Mouse (Mus musculus) myocyte (in vitro differentiated cells): Measurements from ENCODE around the gene Vps72. TPM values are rescaled to one million over a fixed set of nuclear protein-coding genes. Genes with fewer than 3 reads are reported as not detected.

Experiments
- H3K27me3 ChIP-seq: one replicate; pipeline ENCODE4 v1.6.1; 2011; ENCODE audit not compliant: control insufficient read depth, insufficient read depth, insufficient read length
- H3K36me3 ChIP-seq: one replicate; pipeline ENCODE4 v1.6.1; 2011; ENCODE audit not compliant: control insufficient read depth, insufficient read depth
- H3K4me2 ChIP-seq: one replicate; pipeline ENCODE4 v1.6.1; 2011; ENCODE audit warnings: low read depth, control low read depth
- H3K4me3 ChIP-seq: one replicate; pipeline ENCODE4 v1.5.1; 2011; ENCODE audit warnings: mild to moderate bottlenecking, control low read depth, moderate library complexity
- H3K79me2 ChIP-seq: one replicate; pipeline ENCODE4 v1.6.1; 2011; ENCODE audit not compliant: control insufficient read depth, insufficient read depth
- H3ac ChIP-seq: one replicate; pipeline ENCODE4 v1.6.1; 2011; ENCODE audit not compliant: control insufficient read depth, insufficient read length
- CEBPB ChIP-seq: IDR thresholded peaks from 2 replicates; pipeline ENCODE4 v1.6.1; 2011; ENCODE audit warnings: mild to moderate bottlenecking, moderate library complexity; ENCODE audit not compliant: poor library complexity, insufficient read depth, severe bottlenecking
- E2F4 ChIP-seq: IDR thresholded peaks from one replicate; pipeline ENCODE4 v1.6.1; 2011; ENCODE audit warnings: mild to moderate bottlenecking, control low read depth, moderate library complexity; ENCODE audit not compliant: insufficient read depth
- MAX ChIP-seq: IDR thresholded peaks from one replicate; pipeline ENCODE4 v1.6.1; 2011; ENCODE audit warnings: low read depth, mild to moderate bottlenecking, control low read depth
- MYOD1 ChIP-seq, 3 experiments: IDR thresholded peaks; one replicate each; pipeline ENCODE4 v1.6.1; 2011; ENCODE audit warnings: control low read depth in 2 of 3, low read depth in 2 of 3, mild to moderate bottlenecking in 2 of 3, moderate library complexity in 1 of 3; ENCODE audit not compliant: insufficient read length in 2 of 3, control insufficient read depth in 1 of 3
- MYOG ChIP-seq, 3 experiments: IDR thresholded peaks; one replicate each; pipeline ENCODE4 v1.6.1; 2011; ENCODE audit warnings: control low read depth in 2 of 3, low read depth in 2 of 3, mild to moderate bottlenecking in 2 of 3; ENCODE audit not compliant: insufficient read length in 2 of 3, control insufficient read depth in 1 of 3, insufficient read depth in 1 of 3
- POLR2A ChIP-seq: IDR thresholded peaks from one replicate; pipeline ENCODE4 v1.6.1; 2011; ENCODE audit warnings: low read depth, mild to moderate bottlenecking, control low read depth, moderate library complexity; ENCODE audit not compliant: insufficient read length
- POLR2AphosphoS2 ChIP-seq: IDR thresholded peaks from one replicate; pipeline ENCODE4 v1.6.1; 2011; ENCODE audit warnings: low read depth, control low read depth; ENCODE audit not compliant: insufficient read length
- REST ChIP-seq: IDR thresholded peaks from one replicate; pipeline ENCODE4 v1.6.1; 2011; ENCODE audit warnings: mild to moderate bottlenecking, control low read depth, moderate library complexity; ENCODE audit not compliant: insufficient read depth, insufficient read length
- SRF ChIP-seq: IDR thresholded peaks from one replicate; pipeline ENCODE4 v1.6.1; 2011; ENCODE audit warnings: low read depth; ENCODE audit not compliant: control insufficient read depth, insufficient read length
- TCF12 ChIP-seq: IDR thresholded peaks from one replicate; pipeline ENCODE4 v1.6.1; 2011; ENCODE audit warnings: mild to moderate bottlenecking, control low read depth; ENCODE audit not compliant: poor library complexity, insufficient read depth, severe bottlenecking
- TCF3 ChIP-seq: IDR thresholded peaks from one replicate; pipeline ENCODE4 v1.6.1; 2011; ENCODE audit warnings: low read depth, control low read depth; ENCODE audit not compliant: insufficient read length
- USF1 ChIP-seq: IDR thresholded peaks from one replicate; pipeline ENCODE4 v1.6.1; 2011; ENCODE audit warnings: low read depth, mild to moderate bottlenecking, control low read depth, moderate library complexity
- polyA plus RNA-seq: library from polyadenylated mRNA; unstranded; fragments of >200 nt; fragmentation: generic; extraction: Trizol; gene quantifications from one replicate; pipeline ENCODE4 v1.2.1, GENCODE M21; 2012; ENCODE audit warnings: missing spikeins

Vps72 gene
- polyA plus RNA-seq, 1 experiment = 85.6 TPM

GRCm38 (mm10) chr3:95141952-95142616, 31.3 kb downstream of the Vps72 start, which contains the start of gene Tnfaip8l2:
Gene Tnfaip8l2, minus strand, starts transcription at chr3:95142360.
- no peaks in the 10 kb centered on the region for H3K79me2 ChIP-seq
- no peak within 1 kb of the TSS for H3K4me2 ChIP-seq
- H3K36me3 ChIP-seq = no peaks in the 10 kb centered on the region
- no peak for TF ChIP-seq TCF3
- no peaks in the 10 kb centered on the region for H3K27me3 ChIP-seq
- H3K4me3 ChIP-seq = no peak within 1 kb of the TSS
- no peak within 1 kb of the TSS for H3ac ChIP-seq

- TF ChIP-seq POLR2A (no peak), CEBPB (no peak), TCF12 (no peak), E2F4 (no peak), REST (no peak), USF1 (no peak), MAX (no peak), POLR2AphosphoS2 (no peak), MYOG (IDR thresholded peaks at IDR 0.05; ENCODE audit: control insufficient read depth in 1 of 3, insufficient read depth in 1 of 3, insufficient read length in 2 of 3, low read depth in 2 of 3) (no peak), SRF (no peak), TCF3 (no peak)
- Histone ChIP-seq H3ac (no peak overlapping the region), H3K4me3 (no peak overlapping the region), H3K4me2 (no peak overlapping the region), H3K79me2 (no peaks in the 10 kb centered on the region), H3K27me3 (no peaks in the 10 kb centered on the region), H3K36me3 (no peaks in the 10 kb centered on the region)
These were observed 31.8 kb downstream of the Vps72 start for GRCm38 (mm10) chr3:95142617-95143011.

DNA sequence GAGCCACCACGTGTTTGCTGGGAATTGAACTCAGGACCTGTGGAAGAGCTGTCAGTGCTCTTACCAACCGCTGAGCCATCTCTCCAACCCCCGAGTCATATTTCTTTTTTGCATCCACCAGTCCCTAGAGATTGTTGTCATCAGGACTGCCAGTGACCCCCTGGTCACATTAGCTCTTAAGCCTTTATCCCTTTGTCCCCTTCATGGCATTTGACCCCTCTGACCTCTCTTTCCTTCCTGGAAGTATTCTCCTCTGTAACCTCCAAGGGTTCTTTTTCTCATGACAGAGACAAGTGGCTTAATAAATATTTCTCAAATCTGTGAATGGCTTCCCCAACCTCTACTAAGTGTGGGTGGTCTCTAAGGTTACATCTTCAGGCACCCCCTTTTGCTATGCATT, 37.1 kb downstream of the Vps72 start:
- H3K4me3 ChIP-seq = no peak overlapping the region
- H3ac ChIP-seq = no peak overlapping the region
- TF ChIP-seq POLR2A (no peak), USF1 (no peak), REST (no peak), POLR2AphosphoS2 (no peak), MAX (no peak), SRF (no peak), TCF3 (no peak), MYOG (IDR thresholded peaks at IDR 0.05; ENCODE audit: control insufficient read depth in 1 of 3, insufficient read depth in 1 of 3, insufficient read length in 2 of 3, low read depth in 2 of 3) (no peak), TCF12 (no peak), E2F4 (no peak), MYOD1 (IDR thresholded peaks at IDR 0.05; ENCODE audit: control insufficient read depth in 1 of 3, insufficient read length in 2 of 3, low read depth in 2 of 3) (no peak), CEBPB (no peak)
- H3K79me2 ChIP-seq = no peaks in the 10 kb centered on the region
- no peaks in the 10 kb centered on the region for H3K27me3 ChIP-seq
- no peaks in the 10 kb centered on the region for H3K36me3 ChIP-seq
- no peak overlapping the region for H3K4me2 ChIP-seq

GRCm38 (mm10) chr3:95153874-95154273, 43.1 kb downstream of the Vps72 start:
- Histone ChIP-seq H3K4me2 (no peak overlapping the region), H3K4me3 (no peak overlapping the region), H3ac (no peak overlapping the region), H3K36me3 (no peaks in the 10 kb centered on the region), H3K27me3 (no peaks in the 10 kb centered on the region), H3K79me2 (no peaks in the 10 kb centered on the region)
- TF ChIP-seq E2F4 = no peak
- TF ChIP-seq TCF3 = no peak
- no peak for TF ChIP-seq CEBPB
- no peak for TF ChIP-seq TCF12
- TF ChIP-seq POLR2A = no peak

DNA sequence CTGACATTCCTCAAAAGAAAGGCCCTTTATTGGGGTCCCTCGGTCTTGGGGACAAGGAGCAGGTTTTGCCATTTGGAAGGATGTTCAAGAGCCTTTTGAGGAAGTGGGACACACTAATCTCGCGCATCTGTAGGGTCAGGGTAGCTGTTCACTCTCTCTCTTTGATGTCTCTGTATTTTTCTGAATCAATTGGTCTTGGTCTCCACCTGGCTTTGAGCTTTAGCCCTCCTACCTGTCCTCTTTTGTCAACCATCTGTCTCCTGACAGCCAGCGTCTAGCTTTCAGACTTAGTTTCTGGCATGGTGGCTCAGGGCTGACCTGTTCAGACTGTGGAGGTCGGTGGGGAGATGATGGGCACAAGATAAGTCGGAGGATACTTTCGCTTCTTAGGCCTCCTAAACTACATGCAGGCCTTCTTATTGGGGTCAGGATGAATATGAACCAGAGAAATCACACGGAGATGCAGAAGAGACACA, 48.7 kb downstream of the Vps72 start:
- Histone ChIP-seq H3K4me2 (peak overlapping the region; percentile 83), H3K36me3 (no peaks in the 10 kb centered on the region), H3K4me3 (peak overlapping the region; percentile 83), H3K27me3 (no peaks in the 10 kb centered on the region), H3ac (peak overlapping the region; percentile 13), H3K79me2 (no peaks in the 10 kb centered on the region)
- TF ChIP-seq MAX = no peak
- TF ChIP-seq MYOD1 (IDR thresholded peaks at IDR 0.05; ENCODE audit: control insufficient read depth in 1 of 3, insufficient read length in 2 of 3, low read depth in 2 of 3) = no peak
- no peak for TF ChIP-seq CEBPB
- no peak for TF ChIP-seq REST
- no peak for TF ChIP-seq TCF12
- no peak for TF ChIP-seq E2F4
- TF ChIP-seq USF1 = no peak
- TF ChIP-seq POLR2AphosphoS2 = no peak
- TF ChIP-seq TCF3 = no peak
- no peak for TF ChIP-seq SRF
- no peak for TF ChIP-seq MYOG (IDR thresholded peaks at IDR 0.05; ENCODE audit: control insufficient read depth in 1 of 3, insufficient read depth in 1 of 3, insufficient read length in 2 of 3, low read depth in 2 of 3)
- TF ChIP-seq POLR2A = no peak
